Mouse (Mus musculus) embryonic fibroblast, embryonic 13.5 days (primary cell): ENCODE results near the gene Palld.

Experiments used
- CTCF ChIP-seq: IDR thresholded peaks from 2 replicates; pipeline ENCODE4 v1.5.1; 2011; ENCODE audit warnings: mild to moderate bottlenecking, control low read depth, low read length, moderate library complexity, borderline replicate concordance; ENCODE audit not compliant: insufficient read depth
- POLR2A ChIP-seq: IDR thresholded peaks from 2 replicates; pipeline ENCODE4 v1.6.1; 2011; ENCODE audit warnings: low read depth, mild to moderate bottlenecking, control low read depth, low read length, moderate library complexity

DNA sequence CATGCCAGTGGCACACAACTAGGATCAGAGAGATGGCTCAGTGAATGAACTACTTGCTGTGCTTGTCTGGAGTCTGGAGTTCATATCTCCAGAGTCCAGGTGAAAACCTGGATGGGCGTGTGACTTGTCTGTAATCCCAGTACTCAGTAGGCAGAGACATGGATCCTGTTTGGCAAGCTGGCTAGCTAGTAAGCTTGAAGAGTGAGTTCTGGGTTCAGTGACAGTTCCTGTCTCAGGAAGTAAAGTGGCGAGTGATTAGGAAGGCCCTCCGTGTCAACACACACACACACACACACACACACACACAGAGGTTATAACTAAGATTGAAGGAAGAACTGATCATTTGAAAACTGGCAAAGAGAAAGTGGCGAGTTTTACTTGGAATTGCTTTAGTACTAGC, 264.8 kb downstream of the Palld start:
- TF ChIP-seq CTCF (no peak), POLR2A (no peak)
